7 mouse cellular contexts compared by ENCODE assay signal in the genomic region with DNA sequence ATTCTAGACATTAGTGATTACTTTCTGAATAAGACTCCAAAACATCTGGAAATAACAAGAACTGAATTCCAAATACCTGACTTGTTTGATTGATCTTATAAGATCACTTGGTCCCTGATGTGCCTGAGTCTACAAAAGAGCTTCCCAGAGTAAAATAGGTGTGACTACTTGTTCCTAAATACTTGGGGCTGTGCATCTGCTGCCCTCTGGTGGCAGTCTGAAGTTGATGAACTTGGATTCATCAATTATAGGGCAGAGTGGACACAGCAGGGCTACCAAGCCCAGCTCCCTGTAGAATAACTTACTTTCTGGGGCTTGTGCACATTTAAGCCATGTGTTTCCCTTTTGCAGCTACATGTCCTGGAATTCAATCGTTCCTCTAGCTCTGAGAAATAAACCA. TPM values are rescaled to one million over a fixed set of nuclear protein-coding genes. Genes with fewer than 3 reads are reported as not detected.
DNase-seq lines count a peak whose midpoint lies in the region; ATAC-seq lines count a peak whose summit lies in the region.

No protein-coding gene starts in this region.

- H3K4me2 ChIP-seq in forebrain, embryonic 14.5 days (ENCODE audit: low read length): no peak overlapping the region
- H3K4me2 ChIP-seq in hindbrain, embryonic 11.5 days (replicated peaks; ENCODE audit: low read depth, low read length): no peak overlapping the region

- 22% methylated on average over 1 of the region's 1 CpGs for WGBS in forebrain, embryonic 14.5 days
- 30% methylated on average over 1 of the region's 1 CpGs for WGBS in hindbrain, embryonic 11.5 days

- H3K36me3 ChIP-seq in forebrain, embryonic 14.5 days (ENCODE audit: control insufficient read depth, insufficient read depth, low read length): no peaks in the 10 kb centered on the region
- H3K36me3 ChIP-seq in hindbrain, embryonic 11.5 days (ENCODE audit: control insufficient read depth, insufficient read depth, low read length): no peaks in the 10 kb centered on the region

- no peaks in the 10 kb centered on the region for H3K9me3 ChIP-seq in forebrain, embryonic 14.5 days (replicated peaks; ENCODE audit: control insufficient read depth, low read length)
- no peaks in the 10 kb centered on the region for H3K9me3 ChIP-seq in hindbrain, embryonic 11.5 days (ENCODE audit: control insufficient read depth, low read length)

- H3K27ac ChIP-seq in forebrain, embryonic 14.5 days (ENCODE audit: low read depth, low read length): no peak overlapping the region
- H3K27ac ChIP-seq in hindbrain, embryonic 11.5 days (ENCODE audit: low read depth, low read length): no peak overlapping the region

- peak; percentile 64 for DNase-seq in Muller cell, postnatal 12 days (ENCODE audit: inconsistent ontology term)
- DNase-seq in c-Kit-positive CD71-positive TER-119-negative erythroid progenitor cells, embryonic 14.5 days (ENCODE audit: low read depth): peak; percentile 73
- DNase-seq in forebrain, embryonic 14.5 days (ENCODE audit: low spot score): peak; percentile 80
- peak; percentile 75 for DNase-seq in hindbrain, embryonic 11.5 days (ENCODE audit: low spot score)
- DNase-seq in layer of hippocampus, postnatal 10 days (ENCODE audit: low spot score in 2 of 2): peak; percentile 68 to 74
- DNase-seq in lung, postnatal 4 days: peak; percentile 53 to 73
- peak; percentile 25 to 47 for DNase-seq in right cerebral cortex, postnatal 36 days (ENCODE audit: low spot score in 2 of 2)

- H3K9ac ChIP-seq in forebrain, embryonic 14.5 days (ENCODE audit: low read length): no peak overlapping the region
- H3K9ac ChIP-seq in hindbrain, embryonic 11.5 days (ENCODE audit: low read depth, low read length): no peak overlapping the region

- no peaks in the 10 kb centered on the region for H3K4me1 ChIP-seq in forebrain, embryonic 14.5 days (ENCODE audit: control insufficient read depth, insufficient read depth, low read length)
- no peaks in the 10 kb centered on the region for H3K4me1 ChIP-seq in hindbrain, embryonic 11.5 days (replicated peaks; ENCODE audit: control insufficient read depth, insufficient read depth, low read length)

- no peaks in the 10 kb centered on the region for H3K27me3 ChIP-seq in forebrain, embryonic 14.5 days (replicated peaks; ENCODE audit: control insufficient read depth, insufficient read depth, low read length)
- no peaks in the 10 kb centered on the region for H3K27me3 ChIP-seq in hindbrain, embryonic 11.5 days (ENCODE audit: control insufficient read depth, insufficient read depth, low read length)

- no peak overlapping the region for H3K4me3 ChIP-seq in forebrain, embryonic 14.5 days (ENCODE audit: low read depth, low read length)
- no peak overlapping the region for H3K4me3 ChIP-seq in hindbrain, embryonic 11.5 days (ENCODE audit: low read depth, low read length)

- ATAC-seq in forebrain, embryonic 14.5 days: peak; percentile 29; the same call in 1 of the 2 replicates
- no peak for ATAC-seq in hindbrain, embryonic 11.5 days (ENCODE audit: low FRiP score)

RNA-seq across cellular contexts. Expression of a gene that starts 7.0 kb away (rescaled TPM):
- 5.7 and 5.8 TPM in 2 replicates for polyA plus RNA-seq in forebrain, embryonic 14.5 days (2014; fragmentation: Nextera tagmentation; extraction: Ambion mirVana)
- polyA plus RNA-seq in hindbrain, embryonic 11.5 days (2014; fragmentation: Nextera tagmentation; extraction: Ambion mirVana): 8.9 and 10.1 TPM in 2 replicates
- total RNA-seq in layer of hippocampus, postnatal 10 days (2021): 10 to 100 TPM in 1 of 2 experiments, 1 to 10 TPM in 1; 7.8 to 10.1 TPM

RNA-seq across cellular contexts. Expression of a gene that starts 7.4 kb away (rescaled TPM):
- 42.2 and 43.1 TPM in 2 replicates for polyA plus RNA-seq in forebrain, embryonic 14.5 days (2014; fragmentation: Nextera tagmentation; extraction: Ambion mirVana)
- 36.1 and 38.7 TPM in 2 replicates for polyA plus RNA-seq in hindbrain, embryonic 11.5 days (2014; fragmentation: Nextera tagmentation; extraction: Ambion mirVana)
- total RNA-seq in layer of hippocampus, postnatal 10 days (2021): 10 to 100 TPM; 49.6 to 52.9 TPM

RNA-seq across cellular contexts. Expression of a gene that starts 30.7 kb away (rescaled TPM):
- 5.2 and 7.4 TPM in 2 replicates for polyA plus RNA-seq in forebrain, embryonic 14.5 days (2014; fragmentation: Nextera tagmentation; extraction: Ambion mirVana)
- polyA plus RNA-seq in hindbrain, embryonic 11.5 days (2014; fragmentation: Nextera tagmentation; extraction: Ambion mirVana): 21.6 and 23.4 TPM in 2 replicates
- total RNA-seq in layer of hippocampus, postnatal 10 days (2021): 1 to 10 TPM; 6.4 to 7.4 TPM

RNA-seq across cellular contexts. Expression of a gene that starts 42.2 kb away (rescaled TPM):
- polyA plus RNA-seq in forebrain, embryonic 14.5 days (2014; fragmentation: Nextera tagmentation; extraction: Ambion mirVana): 35.1 and 36.2 TPM in 2 replicates
- polyA plus RNA-seq in hindbrain, embryonic 11.5 days (2014; fragmentation: Nextera tagmentation; extraction: Ambion mirVana): 30.3 and 31.1 TPM in 2 replicates
- total RNA-seq in layer of hippocampus, postnatal 10 days (2021): 10 to 100 TPM; 34.6 to 35.9 TPM
